Mouse (Mus musculus) cortical plate, adult 2 months (tissue): Measurements from ENCODE around the gene Chchd3. TPM values are rescaled to one million over a fixed set of nuclear protein-coding genes. Genes with fewer than 3 reads are reported as not detected.

Experiments
- H3K27ac ChIP-seq: fragments of 200-500 bp; 2 replicates; pipeline ENCODE4 v1.5.1; 2012; ENCODE audit warnings: low read length, control low read depth, inconsistent platforms; ENCODE audit not compliant: insufficient read depth
- H3K4me1 ChIP-seq: fragments of 200-500 bp; 2 replicates; pipeline ENCODE4 v1.6.1; 2011; ENCODE audit warnings: low read length; ENCODE audit not compliant: control insufficient read depth, insufficient read depth
- H3K4me3 ChIP-seq: fragments of 200-500 bp; 2 replicates; pipeline ENCODE4 v1.5.1; 2011; ENCODE audit warnings: mild to moderate bottlenecking, low read length, control low read depth; ENCODE audit not compliant: insufficient read depth
- CTCF ChIP-seq: fragments of 200-500 bp; IDR thresholded peaks from 2 replicates; pipeline ENCODE4 v1.5.1; 2011; ENCODE audit warnings: mild to moderate bottlenecking, control low read depth, low read length; ENCODE audit not compliant: insufficient read depth; ENCODE audit errors: extremely low read depth
- POLR2A ChIP-seq: fragments of 200-500 bp; IDR thresholded peaks from 2 replicates; pipeline ENCODE4 v1.6.1; 2011; ENCODE audit warnings: mild to moderate bottlenecking, low read length, control low read depth; ENCODE audit not compliant: insufficient read depth; ENCODE audit errors: extremely low read depth
- polyA plus RNA-seq: library from polyadenylated mRNA; depleted of rRNA; stranded (reverse); fragments of >200 nt; gene quantifications from 2 replicates; pipeline ENCODE4 v1.2.3, GENCODE M21; 2012; rRNA removed

Chchd3 gene
- polyA plus RNA-seq, 1 experiment: 103 TPM

DNA sequence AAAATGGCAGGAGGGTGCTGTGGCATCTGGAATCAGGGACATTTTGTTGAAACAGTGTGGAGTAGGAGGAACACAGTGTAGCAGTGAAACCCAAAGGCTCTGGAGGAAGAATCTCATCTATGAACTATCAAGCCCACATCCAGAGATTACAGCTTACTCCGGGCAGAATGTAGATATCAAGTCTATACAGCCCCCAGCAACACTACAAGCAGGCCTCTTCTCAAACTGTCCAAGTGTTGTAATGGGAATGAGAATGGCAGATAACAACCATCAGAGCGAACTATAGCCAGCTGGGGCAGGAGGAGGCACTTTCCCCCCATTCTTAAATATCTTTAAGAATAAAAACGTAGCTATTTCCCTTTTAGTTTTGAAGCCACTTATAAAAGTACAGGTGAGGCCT is 266.9 kb downstream of the Chchd3 start:
- TF ChIP-seq CTCF (no peak), POLR2A (no peak)
- H3K27ac ChIP-seq: no peak overlapping the region
- peaks cover 2% of the 10 kb centered on the region; the same call in 1 of the 2 replicates for H3K4me1 ChIP-seq
- no peak overlapping the region for H3K4me3 ChIP-seq

DNA sequence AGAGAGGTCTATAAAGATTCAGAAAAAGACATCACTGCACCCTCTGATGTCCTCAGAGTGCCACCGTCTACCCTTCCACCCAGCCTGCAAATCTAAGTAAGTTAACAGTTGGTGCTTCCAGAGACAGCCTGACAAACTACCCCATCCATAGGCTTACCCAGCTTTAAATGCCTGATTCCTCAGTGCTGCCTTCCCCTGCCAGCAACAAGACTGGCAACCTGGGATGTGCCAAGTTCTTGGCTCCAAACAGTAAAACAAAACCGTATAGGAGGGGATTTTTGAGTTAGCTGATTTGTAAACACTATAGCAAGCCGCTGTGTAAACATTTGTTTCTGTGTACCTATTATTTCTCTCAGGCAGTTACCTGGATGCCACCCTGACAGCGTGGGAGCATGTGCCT is 269.6 kb downstream of the Chchd3 start:
- no peak for TF ChIP-seq POLR2A
- no peak for TF ChIP-seq CTCF
- Histone ChIP-seq H3K4me1 (no peaks in the 10 kb centered on the region), H3K4me3 (no peak overlapping the region), H3K27ac (no peak overlapping the region)

DNA sequence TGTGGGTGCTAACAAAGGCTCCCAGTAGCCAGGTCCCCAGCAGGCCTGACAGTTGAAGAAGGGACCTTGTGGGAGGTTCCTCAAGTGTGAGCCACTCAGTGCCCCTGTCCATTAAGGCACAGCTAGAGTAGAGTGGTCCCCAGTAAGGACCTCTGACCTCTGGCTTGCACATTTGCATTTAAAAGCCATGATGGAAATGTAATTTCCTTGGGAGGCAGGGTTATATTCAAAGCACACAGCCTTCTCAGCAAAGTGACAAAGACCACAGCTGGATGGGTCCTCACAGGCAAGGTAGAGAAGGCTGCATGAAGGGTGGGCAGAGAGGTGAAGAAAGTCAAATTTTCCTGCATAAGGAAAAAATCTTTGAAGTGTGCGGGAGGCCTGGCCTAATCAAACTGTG is 272.7 kb downstream of the Chchd3 start:
- no peak for TF ChIP-seq CTCF
- TF ChIP-seq POLR2A: no peak
- Histone ChIP-seq H3K4me1 (no peaks in the 10 kb centered on the region), H3K4me3 (no peak overlapping the region), H3K27ac (no peak overlapping the region)

DNA sequence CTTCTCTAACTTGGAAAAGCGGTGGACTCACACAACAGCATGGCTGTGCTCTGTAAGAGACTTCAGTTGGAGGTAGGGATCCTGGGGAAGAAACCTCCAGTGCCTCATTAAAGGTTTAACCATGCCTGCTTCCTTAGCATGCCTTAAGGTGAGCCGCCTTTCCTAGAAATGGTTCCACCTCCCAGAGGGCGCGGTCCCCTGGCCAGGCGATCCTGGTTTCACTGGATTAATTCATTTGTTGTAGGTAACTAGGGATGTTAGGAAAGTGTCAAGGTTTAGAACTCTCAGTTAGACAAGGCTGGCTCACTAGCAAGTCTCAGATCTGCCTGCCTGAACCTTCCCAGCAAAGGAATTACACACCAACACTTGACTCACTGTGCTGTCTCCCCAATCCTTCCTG is 273.9 kb downstream of the Chchd3 start:
- Histone ChIP-seq H3K4me3 (no peak overlapping the region), H3K4me1 (no peaks in the 10 kb centered on the region), H3K27ac (no peak overlapping the region)
- no peak for TF ChIP-seq CTCF

DNA sequence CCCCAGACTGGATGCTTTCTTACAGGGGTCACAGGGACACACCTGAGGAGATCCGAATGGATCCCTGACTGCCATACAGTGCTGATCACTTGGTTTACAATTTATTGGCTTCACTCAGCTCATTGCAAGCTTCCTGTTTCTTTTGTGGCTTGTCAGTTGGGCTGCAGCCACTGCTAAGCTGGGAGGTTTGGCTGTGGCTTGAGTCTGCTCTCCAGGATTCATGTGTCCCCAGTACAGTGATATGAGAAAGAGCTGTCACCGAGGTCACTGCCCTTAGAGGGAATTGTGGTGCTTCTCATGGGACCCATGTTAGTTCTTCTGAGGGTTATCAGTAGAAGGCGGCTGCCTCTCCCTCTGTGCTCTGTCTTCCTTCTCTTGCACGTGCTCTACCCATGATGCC is 277.0 kb downstream of the Chchd3 start:
- Histone ChIP-seq H3K4me1 (no peaks in the 10 kb centered on the region), H3K4me3 (no peak overlapping the region), H3K27ac (no peak overlapping the region)
- no peak for TF ChIP-seq POLR2A
- TF ChIP-seq CTCF: no peak

DNA sequence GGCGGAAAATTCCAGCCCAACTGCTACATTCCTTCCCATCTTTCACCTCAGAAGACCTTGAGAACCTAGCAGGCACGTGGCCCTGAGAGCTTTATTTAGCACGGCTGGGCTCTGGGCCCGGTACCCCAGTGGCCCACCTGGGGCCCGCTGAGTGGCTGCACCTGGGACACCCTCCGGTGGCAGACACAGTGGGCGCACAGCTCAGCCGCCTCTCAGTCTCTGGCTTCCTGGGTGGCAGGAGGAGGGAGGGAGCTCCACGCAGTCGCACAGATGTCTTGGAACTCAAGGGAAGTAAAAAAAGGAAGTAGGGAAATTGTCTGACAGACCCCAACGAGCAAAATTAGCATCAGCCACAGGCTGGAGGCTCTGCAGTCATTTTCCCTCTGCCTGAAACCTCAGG is 279.5 kb downstream of the Chchd3 start:
- Histone ChIP-seq H3K27ac (no peak overlapping the region; the same call in 1 of the 2 replicates), H3K4me3 (no peak overlapping the region), H3K4me1 (no peaks in the 10 kb centered on the region; the same call in 1 of the 2 replicates)
- no peak for TF ChIP-seq POLR2A
- no peak for TF ChIP-seq CTCF

DNA sequence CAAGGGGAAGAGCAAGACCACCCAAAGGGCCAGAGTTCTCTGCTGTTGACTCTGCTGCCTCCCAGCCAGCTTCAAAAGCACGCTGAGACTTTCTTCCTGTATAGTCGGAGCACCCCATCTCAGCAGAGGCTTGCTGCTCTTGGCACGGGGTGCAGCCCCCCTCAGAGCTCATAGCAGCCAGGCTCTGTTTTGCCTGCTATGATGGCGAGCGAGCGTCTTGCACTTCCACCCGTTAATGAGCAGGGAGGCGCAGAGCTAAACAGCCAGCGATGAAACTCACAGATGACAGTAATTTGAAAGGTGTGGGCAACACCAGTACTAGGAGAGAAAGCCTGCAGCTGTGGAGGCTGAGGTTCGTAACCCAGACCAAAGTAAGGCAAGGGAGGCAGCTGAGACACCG is 283.7 kb downstream of the Chchd3 start:
- Histone ChIP-seq H3K27ac (no peak overlapping the region), H3K4me3 (no peak overlapping the region), H3K4me1 (no peaks in the 10 kb centered on the region; the same call in 1 of the 2 replicates)
- no peak for TF ChIP-seq CTCF
- TF ChIP-seq POLR2A: no peak

DNA sequence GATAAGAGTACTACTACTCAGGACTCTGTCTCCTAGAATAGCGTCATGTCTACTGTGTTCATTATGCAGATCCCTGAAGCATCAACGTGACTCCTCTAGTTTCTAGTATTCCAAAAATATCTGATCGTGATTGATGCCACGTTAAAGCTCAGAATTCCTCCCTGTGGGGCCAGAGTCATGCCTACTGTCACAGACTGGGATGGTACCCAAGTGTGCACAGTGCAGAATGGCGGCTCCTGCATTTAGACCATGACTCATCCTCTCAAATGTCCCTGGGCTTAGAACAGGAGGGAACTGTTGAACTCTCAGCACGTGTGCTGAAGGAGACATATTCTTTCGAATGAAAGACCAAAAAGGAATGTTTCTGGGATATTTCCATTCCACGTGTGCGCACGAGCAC is 305.5 kb downstream of the Chchd3 start:
- Histone ChIP-seq H3K4me1 (no peaks in the 10 kb centered on the region), H3K4me3 (no peak overlapping the region), H3K27ac (no peak overlapping the region)
- no peak for TF ChIP-seq POLR2A
- TF ChIP-seq CTCF: no peak

DNA sequence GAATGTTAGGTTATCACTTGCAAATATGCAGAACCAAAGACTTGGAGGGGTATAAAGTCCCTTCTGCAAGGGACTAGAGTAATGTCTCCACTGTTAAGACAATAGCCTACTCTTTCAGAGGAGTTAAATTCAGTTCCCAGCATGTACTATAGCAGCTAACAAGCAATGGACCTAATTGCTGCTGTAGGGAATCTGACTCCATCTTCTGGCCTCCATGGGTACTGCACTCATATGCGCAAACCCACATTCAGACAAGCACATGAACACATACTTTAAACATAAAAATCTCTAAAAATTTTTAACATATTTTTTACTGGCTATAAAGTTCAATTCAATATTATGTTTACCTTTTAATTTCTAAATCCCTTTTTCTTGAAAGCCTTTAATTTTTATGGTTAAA is 310.2 kb downstream of the Chchd3 start:
- Histone ChIP-seq H3K27ac (no peak overlapping the region), H3K4me3 (no peak overlapping the region), H3K4me1 (no peaks in the 10 kb centered on the region)
- peak; percentile 32; the same call in 1 of the 2 replicates for TF ChIP-seq CTCF
- TF ChIP-seq POLR2A: no peak

DNA sequence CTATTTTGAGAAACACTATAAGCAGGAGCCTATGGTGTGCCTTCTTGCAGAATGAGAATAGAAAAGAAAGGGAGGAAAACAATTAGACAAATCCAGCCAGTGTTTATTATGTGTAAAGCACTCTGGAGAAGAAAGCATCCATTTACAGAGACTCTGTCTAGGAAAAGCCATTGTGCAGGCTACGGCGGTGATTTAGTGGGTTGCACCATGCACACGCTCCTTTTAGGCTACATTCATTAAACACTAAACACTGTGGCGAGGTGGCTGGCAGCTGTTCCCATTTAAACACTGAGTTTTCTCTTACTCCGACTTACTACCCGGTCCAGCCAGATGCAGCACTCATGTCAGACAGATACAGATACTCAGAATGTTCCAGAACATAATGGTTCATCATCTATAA is 311.3 kb downstream of the Chchd3 start:
- no peak for TF ChIP-seq CTCF
- TF ChIP-seq POLR2A: no peak
- no peak overlapping the region for H3K27ac ChIP-seq
- H3K4me1 ChIP-seq: no peaks in the 10 kb centered on the region
- no peak overlapping the region for H3K4me3 ChIP-seq

DNA sequence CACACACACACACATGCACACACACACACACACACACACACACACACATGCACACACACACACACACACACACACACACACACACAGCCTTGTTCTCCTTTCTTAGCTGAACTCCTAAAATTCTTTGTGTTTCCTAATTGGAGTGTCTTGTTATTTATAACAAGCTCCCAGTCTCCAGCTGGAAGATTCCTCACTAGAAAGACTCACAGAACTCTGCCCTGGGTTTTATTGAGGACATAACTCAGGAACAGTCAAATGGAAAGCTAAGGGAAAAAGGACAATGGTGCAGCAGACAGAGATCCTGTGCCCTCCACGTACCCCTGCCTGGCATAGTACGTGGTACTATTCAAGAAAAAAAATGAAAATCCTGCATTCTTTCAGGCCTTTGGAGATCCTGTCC is 312.7 kb downstream of the Chchd3 start:
- TF ChIP-seq CTCF (no peak), POLR2A (no peak)
- no peak overlapping the region for H3K27ac ChIP-seq
- no peaks in the 10 kb centered on the region for H3K4me1 ChIP-seq
- no peak overlapping the region for H3K4me3 ChIP-seq

Other genes with a start within 250 kb of the Chchd3 start
- 18.2 and 19.0 TPM in 2 replicates for gene Exoc4, start 188.8 kb upstream of the Chchd3 start, polyA plus RNA-seq